Mouse (Mus musculus) leukemia stem cell, adult 10-12 weeks (primary cell): ENCODE measurements around the gene Madcam1. TPM values are rescaled to one million over a fixed set of nuclear protein-coding genes. Genes with fewer than 3 reads are reported as not detected.

Experiments
- polyA plus RNA-seq: library from polyadenylated mRNA; stranded (reverse); fragments of >175 nt; gene quantifications from 2 replicates; pipeline ENCODE4 v1.2.3, GENCODE M21; 2012; ENCODE audit warnings: low replicate concordance

Gene Madcam1
- 1.2 and 4.1 TPM in 2 replicates for polyA plus RNA-seq

DNA sequence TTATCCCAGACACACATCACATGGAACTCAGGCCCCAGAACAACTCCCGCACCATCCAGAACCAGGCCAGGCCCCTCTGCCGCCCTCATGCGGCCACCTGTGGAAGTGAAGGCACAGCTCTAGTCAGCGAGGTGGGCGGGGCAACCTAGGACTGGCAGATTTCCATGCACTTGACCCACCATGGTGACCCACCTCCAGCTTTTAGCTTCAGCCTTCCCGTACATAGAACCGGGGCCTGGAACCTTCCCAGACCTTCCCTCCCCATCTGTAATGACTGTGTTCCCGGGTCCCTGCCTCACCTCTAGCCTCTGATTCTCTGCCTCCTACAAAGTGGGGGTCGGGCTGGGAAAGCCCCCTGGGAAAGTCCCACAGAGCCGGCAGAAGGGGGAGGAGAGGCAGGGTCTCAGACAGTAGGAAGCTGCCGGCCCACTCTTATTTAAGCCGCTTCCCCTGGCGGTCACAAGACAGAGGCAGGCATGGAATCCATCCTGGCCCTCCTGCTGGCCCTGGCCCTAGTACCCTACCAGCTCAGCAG lies at the start of gene Madcam1:
Gene Madcam1, plus strand, starts transcription at position 429 of the 535 bp plus-strand sequence.

DNA sequence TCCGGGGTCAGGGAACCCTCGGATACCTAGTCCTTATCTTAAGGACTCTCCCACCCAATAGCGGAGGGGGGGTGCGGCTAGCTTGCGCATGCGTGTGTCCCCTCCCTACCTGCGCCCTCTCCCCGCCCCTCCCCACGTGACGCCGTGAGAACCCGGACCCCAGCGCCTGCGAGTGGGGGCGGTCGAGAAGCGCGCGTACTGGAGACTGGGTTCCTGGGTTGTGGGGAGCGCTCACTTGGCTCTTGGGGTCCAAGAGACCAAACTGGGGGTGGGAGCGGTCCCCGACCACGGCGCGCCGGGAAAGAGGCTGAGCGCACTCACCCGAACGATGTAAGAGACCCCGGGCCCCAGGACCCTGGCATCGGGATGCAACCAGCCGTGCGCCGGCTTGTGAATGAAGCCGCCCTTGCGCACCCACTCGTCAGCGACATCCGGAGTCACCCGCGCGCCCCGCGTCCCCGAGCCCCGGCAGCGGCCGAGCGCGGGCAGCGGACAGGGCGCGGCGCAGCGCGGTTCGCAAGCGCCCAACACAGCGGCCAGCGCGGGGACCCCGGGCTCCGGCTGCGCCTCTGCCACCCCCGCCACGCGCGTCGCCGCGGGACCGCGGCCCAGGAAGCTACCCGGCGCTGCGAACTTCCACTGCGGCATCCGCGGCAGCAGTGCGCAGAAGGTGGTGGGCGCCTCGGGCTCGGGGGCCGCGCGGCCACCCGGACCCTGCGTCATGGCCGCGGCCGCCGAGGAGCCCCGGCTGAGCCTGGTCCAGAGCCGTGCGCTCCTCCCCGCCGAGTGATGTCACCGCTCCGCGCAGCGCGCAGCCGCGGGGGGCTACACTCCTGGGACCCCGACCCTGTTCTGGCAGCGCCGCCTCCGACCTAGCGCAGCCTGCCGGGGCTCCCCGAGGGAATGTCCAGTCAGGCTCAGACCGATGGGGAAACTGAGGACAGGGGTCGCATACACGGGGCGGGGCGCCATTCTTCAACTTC lies 26.9 kb upstream of the Madcam1 start, which contains the start of gene Shc2:
Gene Shc2, minus strand, starts transcription at position 791 of the 983 bp plus-strand sequence.

DNA sequence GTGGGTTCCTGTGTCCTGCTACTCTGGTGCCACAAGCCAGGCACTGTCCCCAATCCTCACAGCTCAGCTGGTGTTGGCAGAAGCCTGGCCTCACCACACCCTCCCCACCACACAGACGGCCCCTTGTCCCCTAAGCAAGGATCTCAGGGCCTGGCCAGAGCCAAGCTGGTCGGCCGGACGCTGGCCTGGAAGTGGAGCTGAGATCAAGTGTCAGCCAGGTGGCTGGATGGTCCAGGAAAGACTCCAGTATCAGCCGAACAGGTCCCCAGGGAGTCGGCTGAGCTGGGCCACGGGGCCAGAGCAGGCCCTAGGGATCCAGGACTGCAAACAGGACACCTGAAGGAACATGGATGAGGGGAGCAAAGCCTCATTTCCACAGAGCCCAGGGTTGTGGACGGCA lies 18.6 kb upstream of the Madcam1 start, which contains the start of gene Odf3l2:
Gene Odf3l2, minus strand, starts transcription at position 28 of the 400 bp plus-strand sequence.

GRCm38 (mm10) chr10:79668771-79669575 lies 4.6 kb downstream of the Madcam1 start, which contains the start of gene Tpgs1:
TSS of gene Tpgs1 (plus strand) at chr10:79669369.

DNA sequence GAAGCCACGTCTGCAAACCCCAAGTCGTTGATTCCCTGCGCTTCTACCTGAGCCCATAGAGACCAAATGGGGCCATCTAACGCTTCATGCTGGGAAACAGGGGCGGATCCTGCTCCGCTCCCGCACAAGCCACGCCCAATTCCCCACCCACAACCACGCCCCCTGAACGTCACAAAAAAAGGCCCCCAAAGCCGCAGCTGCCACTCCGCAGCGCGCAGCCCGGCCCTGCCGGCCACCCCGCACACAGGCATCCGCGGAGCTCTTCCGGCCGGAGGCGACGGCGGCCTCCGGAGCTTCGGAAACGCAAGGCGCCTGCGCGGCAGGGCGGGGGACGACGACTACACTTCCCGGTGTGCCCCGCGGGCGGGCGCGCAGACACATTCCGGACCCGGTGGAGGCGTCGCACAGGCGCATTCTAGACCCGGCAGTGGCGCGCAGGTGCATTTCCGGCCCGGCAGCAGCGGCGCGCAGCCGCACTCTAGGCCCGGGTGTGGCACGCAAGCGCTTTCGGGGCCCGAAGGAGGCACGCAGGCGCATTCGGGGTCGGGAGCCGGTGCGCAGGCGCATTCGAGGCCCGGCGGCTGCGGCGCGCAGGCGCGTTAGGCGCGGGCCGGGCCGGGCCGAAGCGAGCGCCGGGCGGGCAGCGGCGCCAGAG lies 17.4 kb downstream of the Madcam1 start, which contains the start of gene Cdc34:
Gene Cdc34, plus strand, starts transcription at position 605 of the 655 bp plus-strand sequence.

GRCm38 (mm10) chr10:79688720-79689119 lies 24.4 kb downstream of the Madcam1 start, which contains the start of gene Gzmm:
TSS of gene Gzmm (plus strand) at chr10:79689020.

GRCm38 (mm10) chr10:79704065-79704969 lies 40.0 kb downstream of the Madcam1 start, which contains the start of gene Bsg:
TSS of gene Bsg (plus strand) at chr10:79704491.

DNA sequence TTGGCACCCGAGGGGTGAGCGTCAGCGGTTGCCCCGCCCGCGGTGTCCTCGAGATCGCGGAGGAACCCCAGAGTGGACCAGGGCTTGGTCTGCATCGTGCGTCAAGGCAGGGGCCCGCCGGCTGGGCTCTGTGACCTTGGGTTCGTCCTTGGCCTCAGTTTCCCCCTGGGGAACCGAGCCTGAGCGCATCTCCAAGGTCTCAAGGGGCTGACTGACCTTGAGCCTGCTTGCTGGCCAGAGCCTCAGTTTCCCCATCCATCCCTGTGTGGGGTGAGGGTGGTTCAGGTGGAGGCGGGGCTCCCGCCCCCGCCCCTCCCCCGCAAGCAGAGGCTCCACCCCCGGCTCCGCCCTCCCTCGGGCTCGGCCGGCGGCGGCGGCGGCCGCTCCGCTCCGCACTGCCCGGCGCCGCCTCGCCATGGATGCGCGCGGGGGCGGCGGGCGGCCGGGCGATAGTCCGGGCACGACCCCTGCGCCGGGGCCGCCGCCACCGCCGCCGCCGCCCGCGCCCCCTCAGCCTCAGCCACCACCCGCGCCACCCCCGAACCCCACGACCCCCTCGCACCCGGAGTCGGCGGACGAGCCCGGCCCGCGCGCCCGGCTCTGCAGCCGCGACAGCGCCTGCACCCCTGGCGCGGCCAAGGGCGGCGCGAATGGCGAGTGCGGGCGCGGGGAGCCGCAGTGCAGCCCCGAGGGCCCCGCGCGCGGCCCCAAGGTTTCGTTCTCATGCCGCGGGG lies 52.1 kb downstream of the Madcam1 start, which contains the start of gene Hcn2:
Gene Hcn2, plus strand, starts transcription at position 381 of the 734 bp plus-strand sequence.

Other genes with a start within 250 kb of the Madcam1 start
- gene Vmn2r83, start 195.8 kb upstream of the Madcam1 start, polyA plus RNA-seq, result not detected in 2 replicates
- 13.2 and 27.3 TPM in 2 replicates for gene Plpp2, start 130.8 kb upstream of the Madcam1 start, polyA plus RNA-seq
- 82.6 and 91.5 TPM in 2 replicates for gene Mier2, start 109.4 kb upstream of the Madcam1 start, polyA plus RNA-seq
- not detected in 2 replicates for gene Theg, start 77.2 kb upstream of the Madcam1 start, polyA plus RNA-seq
- gene C2cd4c, start 50.5 kb upstream of the Madcam1 start, polyA plus RNA-seq, result 0.02 TPM in 1 of 2 replicates, not detected in the other
- gene Shc2, start 26.6 kb upstream of the Madcam1 start, polyA plus RNA-seq, result 0.07 and 0.15 TPM in 2 replicates
- not detected in 2 replicates for gene Odf3l2, start 18.8 kb upstream of the Madcam1 start, polyA plus RNA-seq
- 124 and 133 TPM in 2 replicates for gene Tpgs1, start 4.8 kb downstream of the Madcam1 start, polyA plus RNA-seq
- 509 and 614 TPM in 2 replicates for gene Cdc34, start 17.6 kb downstream of the Madcam1 start, polyA plus RNA-seq
- 0.73 and 5.0 TPM in 2 replicates for gene Gzmm, start 24.5 kb downstream of the Madcam1 start, polyA plus RNA-seq
- 1,297 and 3,633 TPM in 2 replicates for gene Bsg, start 39.9 kb downstream of the Madcam1 start, polyA plus RNA-seq
- 3.5 and 7.7 TPM in 2 replicates for gene Hcn2, start 52.1 kb downstream of the Madcam1 start, polyA plus RNA-seq
- gene Polrmt, start 82.0 kb downstream of the Madcam1 start, polyA plus RNA-seq, result 55.2 and 56.1 TPM in 2 replicates
- gene Fgf22, start 90.5 kb downstream of the Madcam1 start, polyA plus RNA-seq, result 0.23 TPM in 1 of 2 replicates, not detected in the other
- 437 and 591 TPM in 2 replicates for gene Rnf126, start 102.4 kb downstream of the Madcam1 start, polyA plus RNA-seq
- 1.4 and 2.5 TPM in 2 replicates for gene Fstl3, start 112.7 kb downstream of the Madcam1 start, polyA plus RNA-seq
- gene Prss57, start 126.4 kb downstream of the Madcam1 start, polyA plus RNA-seq, result 0.16 TPM in 1 of 2 replicates, not detected in the other
- gene Palm, start 129.0 kb downstream of the Madcam1 start, polyA plus RNA-seq, result 6.9 and 13.2 TPM in 2 replicates
- gene Misp, start 156.4 kb downstream of the Madcam1 start, polyA plus RNA-seq, result 0.45 TPM in 1 of 2 replicates, not detected in the other
- gene Ptbp1, start 189.9 kb downstream of the Madcam1 start, polyA plus RNA-seq, result 557 and 1,313 TPM in 2 replicates
- 10.8 and 17.6 TPM in 2 replicates for gene Prtn3, start 209.9 kb downstream of the Madcam1 start, polyA plus RNA-seq
- 0.51 and 0.96 TPM in 2 replicates for gene Plppr3, start 210.1 kb downstream of the Madcam1 start, polyA plus RNA-seq
- 4.2 and 5.4 TPM in 2 replicates for gene Elane, start 221.7 kb downstream of the Madcam1 start, polyA plus RNA-seq
- not detected in 2 replicates for gene Cfd, start 226.3 kb downstream of the Madcam1 start, polyA plus RNA-seq
- 54.4 and 61.9 TPM in 2 replicates for gene Med16, start 244.4 kb downstream of the Madcam1 start, polyA plus RNA-seq
- not detected in 2 replicates for gene Gm26602, start 246.3 kb downstream of the Madcam1 start, polyA plus RNA-seq